Mouse (Mus musculus) cerebellum, adult 11 months (tissue): ENCODE data around the gene Mark2.
A peak's percentile ranks its signal among the peaks of the same experiment; 100 is the strongest.

ENCODE experiments used
- DNase-seq: peaks from one replicate; pipeline ENCODE4 v3.0.0; 2022

The Mark2 gene

GRCm38 (mm10) chr19:7294098-7294876, 47.4 kb downstream of the Mark2 start:
- no peak for DNase-seq

DNA sequence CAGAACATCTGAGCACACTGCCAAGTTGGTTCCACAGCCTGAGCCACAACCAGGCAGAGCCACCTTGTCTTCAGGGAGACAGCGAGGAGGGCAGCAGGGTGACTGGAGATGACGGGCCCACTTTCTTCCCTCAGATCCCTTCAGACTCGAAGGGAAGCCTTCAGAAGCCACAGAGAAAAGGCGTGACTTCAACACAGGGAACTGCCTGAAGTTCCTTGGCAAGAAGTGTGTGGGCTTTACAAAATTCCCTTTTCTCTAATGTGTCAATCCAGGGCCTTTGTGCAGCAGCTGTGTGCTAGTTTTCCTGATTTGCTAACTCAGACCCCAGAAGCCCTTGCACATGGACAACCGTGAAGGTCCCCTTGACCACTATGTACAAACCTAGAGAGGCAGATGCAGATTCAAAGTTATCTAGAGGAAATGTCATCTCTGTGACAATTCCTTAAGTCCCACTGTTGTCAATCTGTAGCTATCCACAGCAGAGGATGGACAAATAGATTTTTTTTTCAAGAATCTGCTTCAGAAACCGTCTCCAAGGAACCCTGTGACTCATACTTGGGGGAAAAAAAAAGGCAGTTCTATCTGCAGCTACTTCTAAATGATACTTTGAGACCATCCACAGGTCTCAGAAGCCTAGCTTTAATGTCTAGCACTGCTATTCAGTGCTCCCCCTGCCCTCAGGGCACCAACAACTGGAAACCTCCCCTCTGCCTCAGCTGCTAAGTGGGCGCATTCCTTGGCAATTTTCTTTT, 49.5 kb downstream of the Mark2 start:
- DNase-seq = no peak

GRCm38 (mm10) chr19:7289767-7290166, 51.9 kb downstream of the Mark2 start:
- DNase-seq = no peak

DNA sequence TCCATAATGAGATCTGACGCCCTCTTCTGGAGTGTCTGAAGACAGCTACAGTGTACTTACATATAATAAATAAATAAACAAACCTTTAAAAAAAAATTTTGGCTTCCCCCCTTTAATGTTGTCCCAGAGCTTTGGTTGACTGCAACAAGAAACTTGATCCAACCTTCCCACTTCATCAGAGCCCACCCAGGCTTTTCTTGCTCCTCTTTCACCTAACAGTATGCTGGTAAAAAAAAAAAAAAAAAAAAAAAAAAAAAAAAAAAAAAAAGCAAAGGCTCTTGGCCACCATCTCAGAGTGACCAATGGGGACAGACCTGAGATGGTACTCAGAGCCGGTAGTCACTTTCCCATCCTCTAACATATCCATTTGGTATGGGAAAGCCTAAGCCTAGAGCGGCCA, 53.4 kb downstream of the Mark2 start:
- no peak for DNase-seq

GRCm38 (mm10) chr19:7286563-7287315, 54.9 kb downstream of the Mark2 start:
- no peak for DNase-seq

- no peak for DNase-seq
These were observed 60.9 kb downstream of the Mark2 start for GRCm38 (mm10) chr19:7280557-7281330.

GRCm38 (mm10) chr19:7279114-7279513, 62.5 kb downstream of the Mark2 start:
- DNase-seq = no peak

DNA sequence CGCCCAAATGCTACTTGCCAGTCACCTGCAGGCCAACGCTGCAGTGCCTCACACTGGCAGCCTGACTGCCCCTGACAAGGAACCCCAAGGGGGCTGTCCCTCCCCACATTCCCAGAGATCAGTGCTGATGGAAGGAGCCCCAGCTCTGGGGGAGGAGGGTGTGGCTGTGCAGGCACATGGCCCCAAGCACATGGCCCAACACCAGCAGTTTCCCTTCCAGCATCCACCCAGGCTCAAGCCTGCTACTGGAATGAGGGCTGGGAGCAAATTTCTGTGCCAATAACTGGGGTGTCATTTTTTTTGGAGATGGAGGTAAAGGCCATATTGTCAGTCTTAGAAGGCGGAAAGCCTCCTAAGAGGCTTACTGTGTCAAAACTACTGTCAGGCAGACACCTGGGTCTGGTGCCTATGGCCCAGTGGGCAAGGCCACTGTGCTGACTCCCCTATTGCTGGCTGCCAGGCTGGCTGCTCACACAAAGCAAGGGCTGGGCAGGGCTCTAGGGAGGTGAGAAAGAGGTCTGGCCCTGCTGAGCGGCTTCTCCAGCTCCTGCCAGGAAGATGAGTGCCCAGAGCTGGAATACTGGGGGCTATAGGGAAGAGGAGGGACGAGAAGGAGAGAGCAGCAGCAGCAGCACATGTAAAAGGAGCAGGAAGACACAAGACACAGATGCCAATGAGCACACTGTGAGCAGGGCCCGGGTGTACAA, 63.3 kb downstream of the Mark2 start:
- DNase-seq = no peak

- no peak for DNase-seq
These were observed 64.9 kb downstream of the Mark2 start for GRCm38 (mm10) chr19:7276796-7277195.

DNA sequence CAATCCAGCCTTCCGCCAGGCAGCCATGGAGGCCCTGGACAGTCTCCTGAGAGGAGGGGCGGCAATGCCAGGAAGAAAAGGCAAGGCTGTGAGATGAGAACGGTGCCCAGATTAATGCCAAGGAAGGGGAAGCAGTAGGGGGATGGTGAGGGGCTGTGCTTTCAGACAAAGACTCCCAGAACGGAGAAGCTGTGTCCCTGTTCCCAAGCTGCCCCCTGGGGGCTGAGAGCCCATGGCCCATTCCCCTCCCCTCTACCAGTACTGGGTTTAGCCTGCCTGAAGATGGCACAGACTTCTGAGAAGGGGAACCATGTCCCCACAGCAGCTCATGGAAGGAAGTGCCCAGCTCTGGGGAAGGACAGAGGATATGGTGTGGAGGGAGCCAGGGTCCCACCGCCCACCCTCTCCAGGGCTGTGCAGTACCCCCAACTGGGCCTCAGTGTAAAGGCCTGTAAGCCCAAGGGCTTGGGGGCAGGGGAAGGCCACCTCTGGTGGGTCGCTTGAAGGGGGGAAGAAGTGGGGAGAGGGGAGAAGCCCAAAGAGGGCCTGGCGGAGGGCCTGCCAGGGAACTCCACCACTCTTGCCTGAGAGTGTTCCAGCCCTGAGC, 65.5 kb downstream of the Mark2 start:
- DNase-seq = peak; percentile 20

GRCm38 (mm10) chr19:7275131-7275789, 66.4 kb downstream of the Mark2 start:
- DNase-seq = peak; percentile 35

DNA sequence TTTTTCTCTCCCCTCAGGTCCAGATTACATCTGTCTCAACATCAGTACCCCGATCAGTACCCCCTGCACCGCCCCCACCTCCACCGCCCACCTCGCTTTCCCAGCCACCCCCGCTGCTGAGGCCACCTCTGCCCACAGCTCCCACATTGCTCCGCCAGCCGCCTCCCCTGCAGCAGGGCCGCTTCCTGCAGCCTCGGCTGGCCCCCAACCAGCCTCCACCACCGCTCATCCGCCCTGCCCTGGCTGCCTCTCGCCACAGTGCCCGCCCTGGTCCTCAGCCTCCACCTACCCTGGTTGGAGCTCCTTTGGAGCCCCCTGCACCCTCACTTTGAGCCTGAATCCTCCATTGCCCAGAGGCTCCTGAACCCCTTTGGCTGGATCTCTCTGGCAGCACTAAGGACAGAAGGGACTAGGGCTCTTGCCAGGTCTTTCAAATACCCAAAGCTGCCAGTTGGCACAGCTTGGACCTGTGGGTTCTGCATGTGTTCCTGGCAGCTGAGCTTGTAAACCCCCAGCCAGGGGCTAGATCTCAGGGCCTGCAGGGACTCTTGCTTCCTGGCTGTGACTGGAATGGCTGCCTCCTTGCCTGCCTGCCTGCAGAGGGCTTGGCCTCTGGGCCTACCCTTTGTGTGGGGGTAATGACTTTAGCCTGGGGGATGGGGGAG, 67.2 kb downstream of the Mark2 start:
- DNase-seq = peak; percentile 79

DNA sequence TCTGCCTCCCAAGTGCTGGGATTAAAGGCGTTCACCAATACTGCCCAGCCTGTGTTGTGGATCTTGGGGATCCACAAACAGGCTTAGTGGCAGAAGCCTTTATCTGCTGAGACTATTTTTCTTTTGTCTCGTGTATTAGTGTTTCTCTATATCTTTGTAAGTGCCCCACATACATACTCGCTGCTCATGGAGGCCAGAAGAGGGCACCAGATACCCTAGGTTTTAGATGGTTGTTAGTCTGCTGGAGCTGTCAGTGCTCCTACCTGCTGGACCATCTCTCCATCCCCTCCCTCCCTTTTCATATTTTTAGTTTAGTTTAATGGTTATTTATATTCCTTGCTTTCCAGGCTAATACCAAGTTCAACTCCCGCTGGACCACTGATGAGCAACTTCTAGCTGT, 68.2 kb downstream of the Mark2 start:
- DNase-seq = no peak

DNA sequence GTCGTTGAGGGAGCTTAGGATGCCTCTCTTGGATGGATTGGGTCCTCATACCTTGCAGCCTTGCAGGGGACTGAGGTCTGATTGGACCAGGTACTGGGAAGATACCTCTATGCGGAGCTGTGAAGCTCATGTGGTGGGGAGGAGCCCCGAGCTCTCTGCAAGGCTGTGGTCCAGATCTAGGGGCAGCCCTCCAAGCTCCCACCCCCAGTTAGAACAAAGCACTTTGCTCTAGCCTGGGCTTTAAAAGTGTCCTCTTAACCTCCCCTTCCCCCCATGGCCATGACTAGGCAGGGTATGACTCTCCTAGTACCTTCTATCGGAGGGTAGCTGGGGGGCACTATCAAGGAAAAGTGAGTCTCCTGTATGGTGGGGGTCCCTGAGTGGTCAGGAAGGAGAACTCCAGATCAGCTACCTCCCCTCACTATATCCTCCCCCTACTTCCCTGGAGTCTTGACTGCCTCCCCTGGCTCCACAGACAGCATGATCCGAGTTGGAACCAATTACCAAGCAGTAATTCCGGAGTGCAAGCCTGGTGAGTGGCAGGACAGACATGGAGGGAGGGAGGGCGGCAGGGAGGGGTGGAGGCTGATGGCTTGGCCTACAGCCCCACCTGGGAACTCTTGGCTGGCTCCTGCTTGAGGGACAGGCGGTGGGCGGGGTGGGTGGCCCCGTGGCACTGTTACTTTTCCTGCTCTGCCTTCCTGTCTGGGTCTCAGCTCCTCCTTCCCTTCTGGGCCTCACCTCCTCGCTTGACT, 72.2 kb downstream of the Mark2 start:
- peak; percentile 30 for DNase-seq

- peak; percentile 56 for DNase-seq
These were observed 73.0 kb downstream of the Mark2 start for GRCm38 (mm10) chr19:7268722-7269090.

- DNase-seq = peak; percentile 37
These were observed 73.6 kb downstream of the Mark2 start for GRCm38 (mm10) chr19:7267781-7268721.

DNA sequence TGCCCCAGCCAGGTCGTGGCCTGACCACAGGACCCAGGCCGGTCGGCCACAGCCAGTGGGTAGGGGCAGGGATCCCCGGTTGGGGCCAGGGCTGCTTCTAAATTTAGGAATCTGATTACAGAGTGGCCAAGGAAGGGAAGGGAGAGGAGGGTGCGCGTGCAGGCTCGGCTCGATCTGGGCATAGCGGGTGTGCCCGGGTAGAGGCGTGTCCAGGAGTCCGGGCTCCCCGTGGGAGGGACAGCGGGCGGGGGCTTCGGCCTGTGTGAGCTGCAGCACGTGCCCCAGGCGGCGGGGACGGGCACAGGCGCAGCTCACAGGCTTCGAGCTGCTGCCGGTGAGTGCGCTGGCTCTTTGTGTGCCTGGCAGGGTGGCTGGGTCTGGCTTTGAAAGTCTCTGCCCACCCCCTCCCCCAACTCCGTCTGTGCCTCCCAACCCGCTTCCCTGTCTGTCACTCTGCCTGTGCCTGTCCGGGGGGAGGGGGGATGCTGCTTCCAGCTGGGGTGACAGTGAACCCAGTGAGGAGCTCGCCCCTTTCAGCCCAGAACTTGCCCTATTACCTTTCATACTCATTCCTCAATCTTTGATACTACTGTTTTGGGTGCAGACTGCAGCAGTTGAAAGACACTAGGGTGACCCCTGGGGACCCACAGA, 74.4 kb downstream of the Mark2 start, which contains the start of gene Rcor2:
Gene Rcor2 (plus strand): TSS at position 235 of the 651 bp plus-strand sequence.
- no peak for DNase-seq

DNA sequence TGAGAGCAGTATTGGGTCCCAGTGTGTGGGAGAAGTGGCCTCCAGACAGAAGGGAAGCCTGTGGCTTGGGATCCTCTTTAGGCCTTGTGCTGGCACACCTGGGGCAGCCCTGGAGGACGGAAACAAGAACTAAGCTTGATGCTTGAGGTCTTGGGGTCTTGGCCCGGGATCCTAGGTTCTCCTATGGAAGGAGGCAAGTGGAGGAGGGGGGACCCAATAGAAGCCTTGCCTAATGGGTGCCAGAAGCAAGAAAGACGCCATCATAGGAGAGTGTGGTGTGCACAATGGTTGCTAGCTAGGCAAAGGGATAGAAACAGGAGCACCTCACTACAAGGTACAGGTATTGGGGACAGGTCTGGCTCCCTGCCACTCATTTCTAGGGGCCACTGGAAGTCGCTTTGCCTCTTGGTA, 75.2 kb downstream of the Mark2 start:
- DNase-seq = peak; percentile 31
